Mouse (Mus musculus) bone marrow, adult 2 months (tissue): ENCODE measurements around the gene Bag3. TPM values are rescaled to one million over a fixed set of nuclear protein-coding genes. Genes with fewer than 3 reads are reported as not detected.
"Not testable (repeated sequence)": the region's sequence is repeated elsewhere in the genome, so short reads cannot be mapped to it uniquely, and the experiment has no call there.

Source experiments
- H3K27ac ChIP-seq: fragments of 200-500 bp; 2 replicates; pipeline ENCODE4 v1.5.1; 2012; ENCODE audit warnings: low read depth, mild to moderate bottlenecking, control low read depth, inconsistent platforms, low read length; ENCODE audit not compliant: control insufficient read depth, poor library complexity, insufficient read depth
- H3K4me1 ChIP-seq: fragments of 200-500 bp; 2 replicates; pipeline ENCODE4 v1.6.1; 2011; ENCODE audit warnings: low read length; ENCODE audit not compliant: control insufficient read depth, insufficient read depth
- H3K4me3 ChIP-seq: fragments of 200-500 bp; replicated peaks from 2 replicates; pipeline ENCODE3; 2011; ENCODE audit warnings: mild to moderate bottlenecking, low read depth, low read length, control low read depth; ENCODE audit not compliant: control insufficient read depth
- CTCF ChIP-seq: fragments of 200-500 bp; IDR thresholded peaks from 2 replicates; pipeline ENCODE4 v1.5.1; 2011; ENCODE audit warnings: low read length, control low read depth; ENCODE audit not compliant: control insufficient read depth, insufficient read depth
- POLR2A ChIP-seq: fragments of 200-500 bp; IDR thresholded peaks from 2 replicates; pipeline ENCODE4 v1.6.1; 2011; ENCODE audit warnings: low read depth, mild to moderate bottlenecking, control low read depth, low read length, borderline replicate concordance; ENCODE audit not compliant: control insufficient read depth
- WGBS: fragments of 180-500 bp; shearing (Covaris S2); methylation state at CpG from one replicate; pipeline ENCODE4 v1.1.7; 2018; 5-methylcytosine and 5-hydroxymethylcytosine counted together
- polyA plus RNA-seq: library from polyadenylated mRNA; stranded (reverse); fragments of >200 nt; gene quantifications from 2 replicates; pipeline ENCODE4 v1.2.4, GENCODE M21; 2011; ENCODE audit warnings: low replicate concordance; ENCODE audit not compliant: missing spikeins, insufficient read depth, insufficient read length

The Bag3 gene
- polyA plus RNA-seq, 1 experiment: 10.6 TPM

- WGBS: 73% methylated on average over 7 of the region's 7 CpGs
- Histone ChIP-seq H3K4me3 (no peak overlapping the region), H3K27ac (no peak overlapping the region; the same call in 1 of the 2 replicates), H3K4me1 (peaks cover 4% of the 10 kb centered on the region; the same call in 1 of the 2 replicates)
- TF ChIP-seq CTCF (no peak), POLR2A (no peak)
Measured at GRCm38 (mm10) chr7:128566311-128566710, 42.9 kb downstream of the Bag3 start.

DNA sequence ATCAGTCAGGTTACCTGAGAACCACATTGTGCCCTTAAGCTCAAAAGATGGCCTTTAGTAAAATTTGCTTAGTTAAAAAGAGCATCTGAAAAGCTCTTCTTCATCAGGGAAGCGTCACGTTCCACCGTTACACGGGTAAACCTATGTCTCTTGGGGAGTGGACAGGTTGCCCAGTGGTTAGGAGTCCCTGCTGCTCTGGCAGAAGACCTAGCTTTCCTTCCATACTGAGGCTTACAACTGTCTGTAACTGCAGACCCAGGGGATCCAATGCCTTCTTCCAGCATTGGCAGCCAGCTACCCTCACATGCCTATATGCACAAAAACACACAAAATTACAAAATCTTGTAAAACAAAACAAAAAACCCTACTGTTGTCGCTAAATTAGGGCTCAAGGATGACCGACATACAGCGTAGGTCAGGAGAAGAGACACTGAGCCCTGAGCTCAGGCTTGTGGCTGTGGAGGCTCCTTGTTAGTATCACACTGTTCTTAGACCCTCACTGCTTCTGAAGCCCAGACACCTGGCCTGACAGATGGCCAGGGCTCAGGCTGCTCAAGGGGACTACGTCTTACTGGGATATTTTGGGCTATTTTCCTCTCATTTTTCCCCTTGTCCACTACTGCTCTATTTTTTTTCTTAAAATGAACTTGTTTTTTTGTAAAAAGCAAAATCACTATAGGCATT lies 44.3 kb downstream of the Bag3 start:
- 90% methylated on average over 8 of the region's 8 CpGs for WGBS
- peaks cover 4% of the 10 kb centered on the region; the same call in 1 of the 2 replicates for H3K4me1 ChIP-seq
- no peak overlapping the region for H3K27ac ChIP-seq
- no peak overlapping the region for H3K4me3 ChIP-seq
- TF ChIP-seq POLR2A (no peak), CTCF (no peak)

DNA sequence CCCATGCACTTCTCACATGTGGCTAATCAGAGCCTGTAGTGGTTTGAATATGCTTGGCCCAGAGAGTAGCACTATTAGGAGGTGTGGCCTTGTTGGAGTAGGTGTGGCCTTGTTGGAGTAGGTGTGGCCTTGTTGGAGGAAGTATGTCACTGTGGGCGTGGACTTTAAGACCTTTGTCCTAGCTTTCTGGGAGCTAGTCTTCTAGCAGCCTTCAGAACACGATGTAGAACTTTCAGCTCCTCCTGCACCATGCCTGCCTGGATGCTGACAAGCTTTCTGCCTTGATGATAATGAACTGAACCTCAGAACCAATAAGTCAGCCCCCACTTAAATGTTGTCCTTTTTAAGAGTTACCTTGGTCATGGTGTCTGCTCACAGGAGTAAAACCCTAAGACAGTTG lies 46.0 kb downstream of the Bag3 start:
- H3K27ac ChIP-seq, H3K4me3 ChIP-seq, H3K4me1 ChIP-seq: not testable (repeated sequence)
- WGBS: 77% methylated on average over 2 of the region's 2 CpGs

GRCm38 (mm10) chr7:128569987-128570656 lies 46.7 kb downstream of the Bag3 start:
- Histone ChIP-seq H3K27ac (no peak overlapping the region; the same call in 1 of the 2 replicates), H3K4me1 (peaks cover 5% of the 10 kb centered on the region; the same call in 1 of the 2 replicates), H3K4me3 (no peak overlapping the region)
- 25% methylated on average over 8 of the region's 8 CpGs for WGBS
- TF ChIP-seq POLR2A: no peak
- no peak for TF ChIP-seq CTCF

DNA sequence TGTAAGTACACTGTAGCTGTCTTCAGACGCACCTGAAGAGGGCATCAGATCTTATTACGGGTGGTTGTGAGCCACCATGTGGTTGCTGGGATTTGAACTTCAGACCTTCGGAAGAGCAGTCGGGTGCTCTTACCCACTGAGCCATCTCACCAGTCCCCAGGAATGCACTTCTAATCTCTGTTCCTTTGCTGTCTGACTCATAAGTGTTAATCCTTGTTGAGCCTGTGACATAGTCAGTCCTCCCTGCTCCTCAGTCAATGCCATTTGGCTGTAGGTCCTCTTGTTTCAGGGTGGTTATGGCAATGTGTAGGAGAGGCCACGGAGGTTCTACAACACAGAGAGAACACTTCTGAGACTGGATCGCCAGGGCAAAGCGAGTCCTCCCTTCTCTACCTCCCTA lies 47.2 kb downstream of the Bag3 start:
- 83% methylated on average over 7 of the region's 7 CpGs for WGBS
- not testable (repeated sequence) for H3K4me3 ChIP-seq, H3K4me1 ChIP-seq
- H3K27ac ChIP-seq: peak overlapping the region; percentile 38; the same call in 1 of the 2 replicates

DNA sequence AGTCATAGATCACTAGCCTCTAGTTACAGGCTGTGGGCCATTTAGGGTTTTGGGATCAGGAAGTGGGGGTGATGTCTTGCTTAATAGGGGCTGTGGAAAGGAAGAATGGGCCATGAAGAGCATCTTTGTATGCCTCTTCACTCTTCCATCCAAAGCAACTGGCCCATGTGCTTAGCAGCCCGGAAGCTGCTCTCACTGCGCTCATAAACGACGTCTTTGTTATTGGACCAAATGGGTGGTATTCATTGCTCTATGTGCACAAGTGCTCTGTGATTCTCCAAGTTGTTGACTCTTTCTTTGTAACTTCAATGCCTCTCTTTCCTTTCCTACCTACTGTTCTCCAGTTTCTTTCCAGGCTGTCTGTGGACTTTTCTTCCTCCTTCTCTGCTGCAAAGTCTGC lies 48.6 kb downstream of the Bag3 start:
- H3K27ac ChIP-seq: no peak overlapping the region
- WGBS: 85% methylated on average over 4 of the region's 4 CpGs
- H3K4me1 ChIP-seq: peaks cover 5% of the 10 kb centered on the region; the same call in 1 of the 2 replicates
- H3K4me3 ChIP-seq: no peak overlapping the region
- TF ChIP-seq POLR2A (no peak), CTCF (no peak)

GRCm38 (mm10) chr7:128575211-128575610 lies 51.8 kb downstream of the Bag3 start:
- no peak overlapping the region for H3K27ac ChIP-seq
- no peak overlapping the region for H3K4me3 ChIP-seq
- 80% methylated on average over 5 of the region's 5 CpGs for WGBS
- TF ChIP-seq CTCF (no peak), POLR2A (no peak)
- peaks cover 4% of the 10 kb centered on the region; the same call in 1 of the 2 replicates for H3K4me1 ChIP-seq

GRCm38 (mm10) chr7:128575794-128576193 lies 52.4 kb downstream of the Bag3 start:
- H3K27ac ChIP-seq: no peak overlapping the region
- TF ChIP-seq CTCF (no peak), POLR2A (no peak)
- peaks cover 2% of the 10 kb centered on the region; the same call in 1 of the 2 replicates for H3K4me1 ChIP-seq
- no peak overlapping the region for H3K4me3 ChIP-seq
- WGBS: 59% methylated on average over 2 of the region's 2 CpGs
